Mouse (Mus musculus) monocyte, adult 2 months (primary cell): ENCODE results near the gene Ugt2b36.
"Not testable (repeated sequence)": the region's sequence is repeated elsewhere in the genome, so short reads cannot be mapped to it uniquely, and the experiment has no call there.

Source experiments
- DNase-seq, 2 experiments: peaks; one replicate each; pipeline ENCODE4 v3.0.0; 2022; ENCODE audit warnings: low spot score in 2 of 2, low read depth in 1 of 2

Ugt2b36 gene

DNA sequence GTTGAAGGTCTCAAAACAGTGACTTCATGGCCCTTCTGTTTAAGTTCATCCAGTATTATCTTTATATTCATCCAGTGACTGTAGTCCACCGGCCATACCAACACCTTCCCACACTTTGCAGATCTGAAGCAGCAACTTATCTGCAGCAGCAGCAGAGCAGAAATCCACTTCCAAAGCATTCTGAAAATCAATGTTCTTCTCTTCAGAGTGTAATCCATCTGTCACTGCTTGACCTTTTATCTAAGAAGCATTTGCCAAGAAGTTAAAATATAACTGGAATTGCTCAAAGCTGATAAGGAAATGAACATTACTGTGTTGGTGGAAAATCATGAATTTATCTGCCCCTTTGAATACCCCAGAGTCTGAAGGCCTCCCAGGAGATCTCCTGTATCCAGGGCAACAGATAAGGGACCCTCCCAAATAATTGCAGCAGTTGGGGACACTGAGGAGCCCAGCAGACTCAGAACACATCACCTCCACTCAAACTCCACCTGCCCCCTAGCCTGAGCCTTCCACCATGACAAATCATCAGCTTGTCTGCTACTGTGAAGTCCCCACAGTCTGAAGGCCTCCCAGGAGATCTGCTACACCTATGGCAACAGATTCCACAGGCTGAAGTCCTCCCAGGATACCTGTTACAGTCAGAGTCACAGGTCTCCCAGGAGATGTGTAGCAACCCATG is at the start of gene Ugt2b36:
Gene Ugt2b36, minus strand, starts transcription at position 210 of the 682 bp plus-strand sequence.
- DNase-seq: no peak

- not testable (repeated sequence) for DNase-seq
These were observed 47.8 kb upstream of the Ugt2b36 start, which contains the start of gene Ugt2b5 for GRCm38 (mm10) chr5:87140196-87140595. Gene Ugt2b5, minus strand, starts transcription at chr5:87140318.

DNA sequence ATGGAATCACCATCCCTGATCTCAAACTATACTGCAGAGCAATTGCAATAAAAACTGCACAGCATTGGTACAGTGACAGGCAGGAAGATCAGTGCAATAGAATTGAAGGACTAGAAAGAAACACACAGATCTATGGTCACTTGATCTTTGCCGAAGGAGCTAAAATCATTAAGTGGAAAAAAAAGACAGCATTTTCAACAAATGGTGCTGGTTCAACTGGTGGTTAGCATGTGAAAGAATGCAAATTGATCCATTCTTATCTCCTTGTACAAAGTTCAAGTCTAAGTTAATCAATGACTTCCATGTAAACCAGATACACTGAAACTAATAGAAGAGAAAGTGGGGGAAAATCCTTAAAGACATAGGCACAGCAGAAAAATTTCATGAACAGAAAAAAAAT is 11.3 kb upstream of the Ugt2b36 start:
- not testable (repeated sequence) for DNase-seq

DNA sequence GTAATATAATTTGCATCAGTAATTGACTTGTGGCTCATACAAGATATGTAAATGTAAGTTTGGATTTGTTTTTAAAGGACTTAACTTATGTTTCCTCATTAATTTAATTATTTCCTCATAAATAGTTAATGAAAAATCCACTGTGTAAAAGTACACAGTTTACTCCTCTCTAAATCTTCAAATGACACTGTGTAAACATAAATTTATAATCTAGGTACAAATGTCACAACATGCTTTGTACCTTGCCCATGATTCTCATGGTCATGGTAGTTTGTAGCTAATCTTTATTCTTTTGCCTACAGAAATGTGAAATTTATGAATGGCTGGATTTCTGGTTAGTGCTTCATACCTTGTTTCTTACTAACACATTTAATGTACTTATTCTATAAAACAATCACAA is 1.2 kb downstream of the Ugt2b36 start:
- DNase-seq: no peak

DNA sequence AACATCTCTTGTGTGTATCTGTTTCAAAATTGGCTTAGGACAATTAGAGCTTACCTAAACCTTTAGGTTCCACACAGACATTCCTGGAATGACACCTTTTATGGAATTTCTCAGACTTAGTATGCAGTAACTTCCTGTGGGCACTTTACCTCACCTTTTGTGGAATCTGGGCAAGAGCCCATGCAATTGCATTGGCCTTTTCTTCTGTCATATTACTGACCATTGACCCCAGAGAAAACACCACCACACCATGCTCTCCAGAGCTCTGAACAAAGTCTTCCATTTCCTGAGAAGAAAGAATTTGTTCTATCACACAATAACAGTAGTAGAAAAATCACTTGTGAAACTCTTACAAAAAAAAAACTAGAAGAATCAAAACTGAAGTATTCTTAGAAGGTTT is 3.1 kb downstream of the Ugt2b36 start:
- DNase-seq: no peak

- DNase-seq: no peak
These were observed 6.1 kb downstream of the Ugt2b36 start for GRCm38 (mm10) chr5:87086269-87086668.

GRCm38 (mm10) chr5:87030624-87031023 is 61.7 kb downstream of the Ugt2b36 start:
- DNase-seq: no peak

DNA sequence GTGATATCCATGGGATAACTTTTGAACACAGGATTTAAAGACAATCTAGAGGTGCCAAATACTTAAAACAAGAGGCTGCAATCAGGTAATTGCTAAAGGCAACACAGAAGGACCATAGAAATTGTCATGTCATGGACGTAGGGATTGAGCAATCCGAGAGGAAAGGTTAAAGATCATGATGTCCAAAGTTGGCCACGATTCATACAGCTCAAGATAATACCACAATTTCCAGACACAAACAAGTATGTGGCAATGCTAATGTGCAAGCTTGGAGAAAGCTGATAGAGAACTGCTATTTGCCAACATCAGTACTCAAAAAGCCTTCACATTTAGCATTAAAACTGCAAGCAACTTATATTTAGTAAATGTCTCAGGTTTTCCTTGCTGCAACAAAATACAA is 65.0 kb downstream of the Ugt2b36 start:
- DNase-seq: no peak
